Comparison of ENCODE assay signal across 9 mouse cellular contexts in genomic region chr4:120680953-120681352, GRCm38 (mm10). TPM values are rescaled to one million over a fixed set of nuclear protein-coding genes. Genes with fewer than 3 reads are reported as not detected.
DNase-seq lines count a peak whose midpoint lies in the region; ATAC-seq and TF ChIP-seq lines count a peak whose summit lies in the region.
"Had no signal": no experiment of that assay in that cellular context is flagged by ENCODE, and none has a peak within 500 bp of the region (broad histone marks: within the 10 kb centered on the region; RNA-seq: fewer than 3 reads in every experiment).

No protein-coding gene starts in this region.

- no peak overlapping the region for H3K4me2 ChIP-seq in stomach, postnatal 0 days (replicated peaks; ENCODE audit: low read depth)
- H3K4me2 ChIP-seq: stomach, embryonic 15.5 days had no signal

- intact Hi-C loops in left cerebral cortex, postnatal 25 days (cut with DNase I) = loop anchor here (5.0 kb wide), 2 partner anchors 231 to 294 kb away; no protein-coding TSS in a partner anchor
- intact Hi-C loops in left cerebral cortex, postnatal 10 days (cut with DNase I) = loop anchor here (5.0 kb wide), 1 partner anchor 231 kb away; no protein-coding TSS in a partner anchor

- TF ChIP-seq EP300 in stomach, postnatal 0 days (optimal IDR thresholded peaks at IDR 0.05) = no peak

- no peak overlapping the region for H3K9ac ChIP-seq in stomach, postnatal 0 days (ENCODE audit: low read length)
- H3K9ac ChIP-seq: stomach, embryonic 15.5 days had no signal

- peak; percentile 92 for TF ChIP-seq CTCF in bone marrow macrophage, adult 2 months (IDR thresholded peaks at IDR 0.05; ENCODE audit: low read depth, low read length)
- TF ChIP-seq CTCF in stomach, postnatal 0 days (IDR thresholded peaks at IDR 0.05; ENCODE audit: low read depth) = peak; percentile 84

- no peak overlapping the region for H3K4me3 ChIP-seq in bone marrow macrophage, adult 2 months (ENCODE audit: insufficient read depth, low read length)
- no peak overlapping the region for H3K4me3 ChIP-seq in stomach, postnatal 0 days (ENCODE audit: low read depth, low read length)
- H3K4me3 ChIP-seq: stomach, embryonic 15.5 days had no signal

- ATAC-seq in stomach, postnatal 0 days (ENCODE audit: low FRiP score, low TSS enrichment) = no peak; the same call in 1 of the 2 replicates

- TF ChIP-seq POLR2A in bone marrow macrophage, adult 2 months (IDR thresholded peaks at IDR 0.05; ENCODE audit: borderline replicate concordance, low read depth, low read length) = no peak

- H3K27me3 ChIP-seq in stomach, postnatal 0 days (ENCODE audit: control insufficient read depth, insufficient read depth, low read length) = no peaks in the 10 kb centered on the region
- H3K27me3 ChIP-seq: stomach, embryonic 15.5 days had no signal

- H3K4me1 ChIP-seq in bone marrow macrophage, adult 2 months (ENCODE audit: control insufficient read depth, insufficient read depth, low read length) = no peaks in the 10 kb centered on the region
- H3K4me1 ChIP-seq in stomach, postnatal 0 days (replicated peaks; ENCODE audit: control insufficient read depth, insufficient read depth) = no peaks in the 10 kb centered on the region
- H3K4me1 ChIP-seq: stomach, embryonic 15.5 days had no signal

- no peaks in the 10 kb centered on the region for H3K36me3 ChIP-seq in stomach, postnatal 0 days (ENCODE audit: control insufficient read depth, insufficient read depth, low read length)
- H3K36me3 ChIP-seq: stomach, embryonic 15.5 days had no signal

- no peaks in the 10 kb centered on the region for H3K9me3 ChIP-seq in stomach, postnatal 0 days (ENCODE audit: control insufficient read depth, low read length)
- H3K9me3 ChIP-seq: stomach, embryonic 15.5 days had no signal

- WGBS in stomach, postnatal 0 days = 46% methylated on average over 7 of the region's 7 CpGs

- no peak overlapping the region for H3K27ac ChIP-seq in bone marrow macrophage, adult 2 months (ENCODE audit: insufficient read depth, low read depth, low read length)
- H3K27ac ChIP-seq in stomach, postnatal 0 days (replicated peaks) = no peak overlapping the region
- H3K27ac ChIP-seq: stomach, embryonic 15.5 days had no signal

- DNase-seq in adrenal gland, postnatal 36 days = peak; percentile 22 to 29
- no peak for DNase-seq in adrenal gland, adult 18-20 months (ENCODE audit: low spot score in 2 of 2)
- DNase-seq in left cerebral cortex, postnatal 25 days (ENCODE audit: low spot score in 2 of 2) = peak; percentile 34 to 43
- DNase-seq in left cerebral cortex, postnatal 10 days (ENCODE audit: extremely low spot score in 1 of 2, low spot score in 2 of 2) = no peak
- DNase-seq in kidney, postnatal 36 days = peak; percentile 31 to 64
- DNase-seq in stomach, postnatal 0 days (ENCODE audit: low spot score) = no peak
- no peak for DNase-seq in gastrocnemius, adult 8-10 months (ENCODE audit: low spot score in 2 of 2)

RNA-seq across cellular contexts. Expression of gene Cited4, which starts 14.6 kb away (rescaled TPM):
- total RNA-seq in adrenal gland, postnatal 36 days (2021) = 10 to 100 TPM in 1 of 2 experiments, 1 to 10 TPM in 1; 6.0 to 56.0 TPM
- total RNA-seq in adrenal gland, adult 18-20 months (2021) = 10 to 100 TPM; 15.2 to 24.0 TPM
- 10 to 100 TPM; 17.9 to 18.8 TPM for total RNA-seq in left cerebral cortex, postnatal 25 days (2021)
- 1 to 10 TPM; 7.0 to 9.0 TPM for total RNA-seq in left cerebral cortex, postnatal 10 days (2021)
- not detected in 2 replicates for polyA plus RNA-seq in bone marrow macrophage, adult 2 months (2012; ENCODE audit: insufficient read depth, insufficient read length, missing spikeins)
- polyA plus RNA-seq in stomach, postnatal 0 days (2015; fragmentation: Nextera tagmentation; extraction: Ambion mirVana) = 29.8 and 31.8 TPM in 2 replicates
- 10 to 100 TPM in 3 of 4 experiments, 1 to 10 TPM in 1; 6.1 to 27.5 (median 16.1) TPM for total RNA-seq in gastrocnemius, adult 8-10 months (2022)

Comparison
In these comparisons a context has a peak if more than half of its experiments do, and no peak if none do; other contexts are left out.
1. DNase-seq: peak in adrenal gland, postnatal 36 days (2 of 2), left cerebral cortex, postnatal 25 days (2 of 2) and kidney, postnatal 36 days (2 of 2); none in adrenal gland, adult 18-20 months (0 of 2), left cerebral cortex, postnatal 10 days (0 of 2), stomach, postnatal 0 days (single experiment) and gastrocnemius, adult 8-10 months (0 of 2).